Mouse (Mus musculus) midbrain, embryonic 13.5 days (tissue): ENCODE measurements around the gene Mroh8. TPM values are rescaled to one million over a fixed set of nuclear protein-coding genes. Genes with fewer than 3 reads are reported as not detected.
A peak's percentile ranks its signal among the peaks of the same experiment; 100 is the strongest.

Experiments
- ATAC-seq: fragments of 200-750 bp; cut with Nextera tagmentation; 2 replicates; pipeline ENCODE4 v1.8.0; 2017; ENCODE audit warnings: mild to moderate bottlenecking, moderate TSS enrichment, moderate library complexity
- H3K27ac ChIP-seq: fragments of 300-500 bp; sonication (generic); 2 replicates; pipeline ENCODE4 v1.5.1; 2015; ENCODE audit warnings: inconsistent platforms, mild to moderate bottlenecking, moderate library complexity
- H3K27me3 ChIP-seq: fragments of 300-500 bp; sonication (generic); 2 replicates; pipeline ENCODE4 v1.6.1; 2015; ENCODE audit warnings: mild to moderate bottlenecking, inconsistent platforms
- H3K36me3 ChIP-seq: fragments of 300-500 bp; sonication (generic); 2 replicates; pipeline ENCODE4 v1.6.1; 2015; ENCODE audit warnings: mild to moderate bottlenecking, inconsistent platforms
- H3K4me1 ChIP-seq: fragments of 300-500 bp; sonication (generic); replicated peaks from 2 replicates; pipeline ENCODE4 v1.6.1; 2015; ENCODE audit warnings: inconsistent platforms
- H3K4me2 ChIP-seq: fragments of 300-500 bp; sonication (generic); replicated peaks from 2 replicates; pipeline ENCODE4 v1.6.1; 2015; ENCODE audit warnings: moderate library complexity, mild to moderate bottlenecking, inconsistent platforms
- H3K4me3 ChIP-seq: fragments of 300-500 bp; sonication (generic); replicated peaks from 2 replicates; pipeline ENCODE4 v1.5.1; 2015; ENCODE audit warnings: mild to moderate bottlenecking, inconsistent platforms
- H3K9ac ChIP-seq: fragments of 300-500 bp; sonication (generic); replicated peaks from 2 replicates; pipeline ENCODE4 v1.6.1; 2015; ENCODE audit warnings: mild to moderate bottlenecking, inconsistent platforms
- H3K9me3 ChIP-seq: fragments of 300-500 bp; sonication (generic); 2 replicates; pipeline ENCODE4 v1.6.1; 2016; ENCODE audit warnings: mild to moderate bottlenecking, inconsistent platforms
- WGBS: fragments of 180-500 bp; shearing (Covaris S2); methylation state at CpG from one replicate; pipeline ENCODE4 v1.1.7; 2015; 5-methylcytosine and 5-hydroxymethylcytosine counted together
- polyA plus RNA-seq: library from polyadenylated mRNA; unstranded; fragments of >200 nt; fragmentation: Nextera tagmentation; extraction: Ambion mirVana; gene quantifications from 2 replicates; pipeline ENCODE4 v1.2.1, GENCODE M21; 2015

Gene Mroh8
- polyA plus RNA-seq, 1 experiment from 2014 or later: 0.43 TPM

GRCm38 (mm10) chr2:157310963-157311637 lies 31.8 kb upstream of the Mroh8 start:
- peaks cover 23% of the 10 kb centered on the region for H3K4me1 ChIP-seq
- H3K9ac ChIP-seq: no peak overlapping the region
- no peak overlapping the region for H3K27ac ChIP-seq
- H3K4me3 ChIP-seq: no peak overlapping the region
- 88% methylated on average over 6 of the region's 6 CpGs for WGBS
- ATAC-seq: no peak
- H3K4me2 ChIP-seq: no peak overlapping the region
- no peaks in the 10 kb centered on the region for H3K27me3 ChIP-seq
- no peaks in the 10 kb centered on the region for H3K9me3 ChIP-seq
- H3K36me3 ChIP-seq: peaks cover 92% of the 10 kb centered on the region

GRCm38 (mm10) chr2:157309611-157310010 lies 30.3 kb upstream of the Mroh8 start:
- no peaks in the 10 kb centered on the region for H3K9me3 ChIP-seq
- no peak for ATAC-seq
- H3K27me3 ChIP-seq: no peaks in the 10 kb centered on the region
- peaks cover 83% of the 10 kb centered on the region for H3K36me3 ChIP-seq
- no peak overlapping the region for H3K4me2 ChIP-seq
- H3K4me1 ChIP-seq: peaks cover 18% of the 10 kb centered on the region
- no peak overlapping the region for H3K4me3 ChIP-seq
- WGBS: 98% methylated on average over 8 of the region's 8 CpGs
- H3K27ac ChIP-seq: no peak overlapping the region
- no peak overlapping the region for H3K9ac ChIP-seq

GRCm38 (mm10) chr2:157308273-157308917 lies 29.0 kb upstream of the Mroh8 start:
- Histone ChIP-seq H3K27ac (no peak overlapping the region), H3K4me2 (no peak overlapping the region), H3K4me1 (peaks cover 6% of the 10 kb centered on the region), H3K9ac (no peak overlapping the region), H3K4me3 (no peak overlapping the region), H3K36me3 (peaks cover 83% of the 10 kb centered on the region), H3K27me3 (no peaks in the 10 kb centered on the region), H3K9me3 (no peaks in the 10 kb centered on the region)
- 94% methylated on average over 2 of the region's 2 CpGs for WGBS
- ATAC-seq: no peak

GRCm38 (mm10) chr2:157307715-157308265 lies 28.4 kb upstream of the Mroh8 start:
- Histone ChIP-seq H3K27ac (peak overlapping the region; percentile 32; the same call in 1 of the 2 replicates), H3K4me3 (no peak overlapping the region), H3K4me1 (peaks cover under 1% of the 10 kb centered on the region; the same call in 1 of the 2 replicates), H3K27me3 (no peaks in the 10 kb centered on the region), H3K4me2 (no peak overlapping the region), H3K9me3 (no peaks in the 10 kb centered on the region), H3K36me3 (peaks cover 83% of the 10 kb centered on the region), H3K9ac (no peak overlapping the region)
- ATAC-seq: no peak
- 82% methylated on average over 4 of the region's 4 CpGs for WGBS

- H3K4me1 ChIP-seq: no peaks in the 10 kb centered on the region
- no peak for ATAC-seq
- WGBS: 84% methylated on average over 7 of the region's 7 CpGs
- peaks cover 80% of the 10 kb centered on the region for H3K36me3 ChIP-seq
- no peaks in the 10 kb centered on the region for H3K27me3 ChIP-seq
- no peak overlapping the region for H3K4me2 ChIP-seq
- H3K4me3 ChIP-seq: no peak overlapping the region
- no peak overlapping the region for H3K9ac ChIP-seq
- no peaks in the 10 kb centered on the region for H3K9me3 ChIP-seq
- no peak overlapping the region for H3K27ac ChIP-seq
These were observed 27.0 kb upstream of the Mroh8 start for GRCm38 (mm10) chr2:157306091-157307032.

GRCm38 (mm10) chr2:157303096-157303495 lies 23.7 kb upstream of the Mroh8 start:
- Histone ChIP-seq H3K27me3 (no peaks in the 10 kb centered on the region), H3K4me3 (no peak overlapping the region), H3K9ac (no peak overlapping the region), H3K9me3 (no peaks in the 10 kb centered on the region), H3K4me2 (no peak overlapping the region), H3K4me1 (no peaks in the 10 kb centered on the region), H3K36me3 (peaks cover 80% of the 10 kb centered on the region), H3K27ac (peak overlapping the region; percentile 14; the same call in 1 of the 2 replicates)
- WGBS: 52% methylated on average over 9 of the region's 9 CpGs
- no peak for ATAC-seq

GRCm38 (mm10) chr2:157300051-157300450 lies 20.7 kb upstream of the Mroh8 start:
- H3K27me3 ChIP-seq: no peaks in the 10 kb centered on the region
- no peak overlapping the region for H3K4me3 ChIP-seq
- H3K27ac ChIP-seq: no peak overlapping the region
- H3K36me3 ChIP-seq: peaks cover 88% of the 10 kb centered on the region
- no peak for ATAC-seq
- no peaks in the 10 kb centered on the region for H3K4me1 ChIP-seq
- WGBS: 97% methylated on average over 6 of the region's 6 CpGs
- H3K9ac ChIP-seq: no peak overlapping the region
- no peaks in the 10 kb centered on the region for H3K9me3 ChIP-seq
- H3K4me2 ChIP-seq: no peak overlapping the region

GRCm38 (mm10) chr2:157296105-157296689 lies 16.8 kb upstream of the Mroh8 start:
- Histone ChIP-seq H3K9ac (no peak overlapping the region), H3K4me3 (no peak overlapping the region), H3K4me1 (no peaks in the 10 kb centered on the region), H3K4me2 (no peak overlapping the region), H3K27me3 (no peaks in the 10 kb centered on the region), H3K36me3 (peaks cover 90% of the 10 kb centered on the region), H3K9me3 (no peaks in the 10 kb centered on the region), H3K27ac (no peak overlapping the region)
- ATAC-seq: no peak
- 81% methylated on average over 7 of the region's 7 CpGs for WGBS

- Histone ChIP-seq H3K4me3 (no peak overlapping the region), H3K9ac (no peak overlapping the region), H3K27ac (no peak overlapping the region), H3K36me3 (peaks cover 83% of the 10 kb centered on the region), H3K4me1 (peaks cover 4% of the 10 kb centered on the region; the same call in 1 of the 2 replicates), H3K27me3 (no peaks in the 10 kb centered on the region), H3K4me2 (no peak overlapping the region), H3K9me3 (no peaks in the 10 kb centered on the region)
- WGBS: 14% methylated on average over 2 of the region's 2 CpGs
- ATAC-seq: no peak
These were observed 12.7 kb upstream of the Mroh8 start for GRCm38 (mm10) chr2:157292093-157292492.

- no peaks in the 10 kb centered on the region for H3K27me3 ChIP-seq
- ATAC-seq: no peak
- no peaks in the 10 kb centered on the region for H3K9me3 ChIP-seq
- no peak overlapping the region for H3K4me3 ChIP-seq
- H3K4me1 ChIP-seq: peaks cover 4% of the 10 kb centered on the region; the same call in 1 of the 2 replicates
- H3K27ac ChIP-seq: no peak overlapping the region
- peaks cover 87% of the 10 kb centered on the region for H3K36me3 ChIP-seq
- H3K4me2 ChIP-seq: no peak overlapping the region
- no peak overlapping the region for H3K9ac ChIP-seq
- WGBS: 90% methylated on average over 5 of the region's 5 CpGs
These were observed 9.6 kb upstream of the Mroh8 start for GRCm38 (mm10) chr2:157288996-157289395.

GRCm38 (mm10) chr2:157287542-157287941 lies 8.2 kb upstream of the Mroh8 start:
- H3K4me3 ChIP-seq: no peak overlapping the region
- H3K27ac ChIP-seq: peak overlapping the region; percentile 39; the same call in 1 of the 2 replicates
- no peaks in the 10 kb centered on the region for H3K9me3 ChIP-seq
- 35% methylated on average over 3 of the region's 3 CpGs for WGBS
- H3K9ac ChIP-seq: no peak overlapping the region
- peaks cover 4% of the 10 kb centered on the region; the same call in 1 of the 2 replicates for H3K4me1 ChIP-seq
- 0 out of 2 replicates have a peak, but pooled peaks have one; percentile 53 for ATAC-seq
- peaks cover 88% of the 10 kb centered on the region for H3K36me3 ChIP-seq
- no peaks in the 10 kb centered on the region for H3K27me3 ChIP-seq
- H3K4me2 ChIP-seq: no peak overlapping the region
